Mouse (Mus musculus) regulatory T cell (primary cell): ENCODE results near the gene March4.

Experiments
- in situ Hi-C: fragments of 300-600 bp; cut with MboI, MseI; formaldehyde crosslinking; loops from one replicate; pipeline ENCODE4 v1.15.1; 2025; ENCODE audit warnings: high pct_unique_total_duplicates

Gene March4

DNA sequence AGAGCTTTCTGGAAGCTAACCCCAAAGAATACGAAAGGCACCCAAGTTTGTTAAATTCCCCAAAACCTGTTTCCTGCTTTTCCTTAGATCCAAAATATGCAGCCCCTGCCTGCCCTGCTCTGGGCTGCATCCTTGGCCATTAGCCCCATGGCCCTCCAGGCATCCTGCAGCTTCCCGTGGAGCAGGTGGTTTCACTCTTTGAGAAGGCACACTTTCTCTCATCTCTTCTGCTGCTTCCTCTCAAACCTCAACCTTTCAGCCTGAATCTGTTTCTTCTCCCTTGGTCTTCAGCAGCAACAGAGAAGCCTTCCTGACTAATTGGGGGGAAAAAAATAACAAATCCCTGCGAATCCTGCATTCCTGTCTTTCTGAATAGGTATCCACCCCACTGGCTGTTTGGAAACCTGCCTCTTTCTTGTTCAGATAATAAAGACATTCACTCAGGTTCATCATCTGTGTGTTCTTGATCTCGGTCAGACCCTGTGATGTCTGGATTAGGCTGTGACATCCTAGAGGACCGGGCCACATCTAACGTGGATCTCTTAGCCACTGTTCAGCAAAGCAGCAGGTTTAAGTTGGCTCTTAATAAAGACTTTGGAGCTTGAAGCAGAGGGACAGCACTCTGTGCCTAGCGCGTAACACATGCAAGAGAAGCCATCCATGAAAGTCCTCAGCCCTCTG is 6.1 kb downstream of the March4 start:
- in situ Hi-C loops: no loop called here

DNA sequence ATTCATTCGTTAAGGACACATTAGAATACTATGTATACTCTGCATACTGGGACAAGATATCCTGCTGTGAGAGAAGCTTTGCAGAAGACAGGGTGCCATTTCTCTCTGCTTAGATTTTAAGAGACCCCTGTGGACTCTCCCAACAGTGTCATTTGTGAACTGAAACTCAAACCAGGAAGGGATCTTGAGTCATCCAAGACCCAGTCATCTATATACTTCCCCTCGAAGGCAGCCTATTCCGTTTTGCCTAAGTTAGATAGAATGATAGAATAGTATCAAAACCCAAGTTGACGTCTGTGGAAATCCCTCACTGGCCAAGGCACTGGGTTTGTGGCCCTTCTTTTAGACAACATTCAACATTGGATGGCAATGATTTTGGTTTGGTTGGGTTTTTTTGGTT is 7.5 kb downstream of the March4 start:
- in situ Hi-C loops: no loop called here

DNA sequence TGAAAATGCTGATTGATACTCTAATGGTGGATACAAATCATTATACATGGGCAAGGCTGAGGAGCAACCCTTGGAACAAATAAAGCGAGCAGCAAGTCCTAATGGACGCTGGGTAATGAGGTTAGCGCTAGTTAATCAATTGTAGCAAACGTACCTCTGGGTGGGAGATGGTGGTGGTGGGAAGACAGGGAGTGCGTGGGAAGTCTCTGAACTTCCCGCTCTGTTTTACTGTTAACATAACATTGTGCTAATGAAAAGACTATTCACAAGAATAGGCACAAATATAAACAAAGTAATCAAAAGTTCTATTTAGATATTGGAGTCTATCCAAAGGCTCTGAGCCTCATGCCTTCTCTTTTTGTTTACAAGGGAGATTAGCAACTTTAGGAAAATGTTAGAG is 13.1 kb downstream of the March4 start:
- in situ Hi-C loops: no loop called here

DNA sequence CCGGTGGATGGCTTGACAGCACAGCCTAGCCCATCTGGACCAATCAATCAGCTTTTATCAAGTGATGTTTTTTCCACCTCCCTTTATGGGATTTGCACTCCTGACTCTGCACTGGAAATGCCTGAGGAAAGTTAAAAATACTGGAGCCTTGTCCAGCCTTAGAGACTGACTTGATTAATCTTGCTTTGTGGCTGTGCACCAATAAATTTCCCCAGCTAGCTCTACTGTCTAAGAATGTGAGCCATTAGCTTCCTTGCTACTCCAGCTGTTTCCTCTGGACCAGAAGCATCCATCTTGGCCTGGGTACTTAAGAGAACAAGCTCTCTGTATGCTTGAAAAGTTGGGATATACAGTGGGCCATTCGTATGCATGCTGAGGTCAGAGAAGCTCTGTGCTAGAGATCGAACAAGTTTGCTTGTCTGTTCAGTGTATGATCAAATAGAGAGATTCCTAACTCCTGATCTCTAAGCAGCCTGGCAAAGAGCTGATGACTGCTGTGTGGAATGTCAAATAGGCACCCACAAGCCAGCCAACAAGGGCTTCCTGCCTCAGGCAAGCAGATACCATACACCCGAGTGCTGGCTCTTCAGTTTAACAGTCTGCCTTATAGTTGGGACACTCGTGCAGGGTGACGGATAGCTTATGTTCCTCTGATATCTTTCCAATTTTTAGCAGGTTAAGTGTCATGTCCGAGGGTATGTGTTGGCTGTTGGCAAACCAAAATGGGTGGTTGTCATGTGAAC is 25.8 kb downstream of the March4 start:
- in situ Hi-C loops: no loop called here

DNA sequence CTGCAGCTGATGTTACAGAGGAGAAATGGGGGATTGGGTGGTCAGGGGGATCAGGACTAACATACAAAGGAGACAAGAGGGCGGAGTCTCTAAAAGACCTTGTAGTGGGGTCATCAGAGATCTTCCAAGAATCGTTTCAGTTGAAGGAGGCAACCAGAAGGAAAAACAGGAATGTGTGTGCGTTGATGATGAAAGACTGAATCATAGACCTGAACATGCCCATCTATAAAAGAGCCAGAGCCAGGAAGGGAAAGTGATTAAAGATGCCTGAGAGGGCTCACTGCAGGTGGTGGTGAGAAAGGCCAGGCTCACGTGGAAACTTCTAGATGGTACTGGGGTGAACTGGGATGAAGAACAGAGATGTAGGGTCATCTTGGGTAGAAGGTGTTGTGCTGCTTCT is 27.2 kb downstream of the March4 start:
- in situ Hi-C loops: no loop called here

DNA sequence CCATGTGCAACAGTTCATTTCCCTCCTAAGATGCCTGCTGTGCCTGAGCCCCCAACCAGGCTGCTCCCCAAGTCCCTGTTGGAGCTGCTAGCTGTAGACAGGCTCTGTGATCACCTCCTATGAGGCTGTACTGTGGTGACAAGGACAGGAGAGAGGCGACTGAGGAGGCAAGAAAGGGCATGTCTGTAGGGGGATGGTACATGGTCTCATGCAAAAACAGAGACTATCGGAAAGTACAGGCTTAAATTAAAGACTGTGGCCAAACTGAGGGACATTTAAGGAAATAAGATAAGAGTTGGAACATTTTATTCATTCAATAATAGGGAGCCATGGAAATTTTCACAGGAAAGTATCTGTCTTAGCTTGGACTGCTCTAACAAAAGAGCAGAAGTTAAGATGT is 29.1 kb downstream of the March4 start:
- in situ Hi-C loops: no loop called here

DNA sequence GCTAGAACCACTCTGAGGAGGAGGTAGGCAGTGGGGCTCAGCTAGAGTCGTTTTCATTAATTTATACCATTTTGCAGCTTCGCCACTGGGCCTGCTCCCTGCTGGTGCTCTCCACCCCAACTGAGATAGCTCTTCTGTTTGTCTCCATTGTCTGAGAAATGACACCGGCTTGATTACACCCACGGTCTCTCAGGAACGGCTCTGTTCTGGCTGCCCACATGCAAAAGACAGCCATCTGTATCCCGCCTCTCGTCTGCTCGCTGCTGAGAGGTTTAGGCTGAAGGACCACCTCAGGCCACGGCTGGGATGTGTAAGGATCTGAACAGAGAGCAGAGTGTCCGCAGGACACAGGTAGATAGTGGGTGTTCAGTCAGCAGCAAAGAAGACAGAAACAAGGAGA is 30.5 kb downstream of the March4 start:
- in situ Hi-C loops: no loop called here

DNA sequence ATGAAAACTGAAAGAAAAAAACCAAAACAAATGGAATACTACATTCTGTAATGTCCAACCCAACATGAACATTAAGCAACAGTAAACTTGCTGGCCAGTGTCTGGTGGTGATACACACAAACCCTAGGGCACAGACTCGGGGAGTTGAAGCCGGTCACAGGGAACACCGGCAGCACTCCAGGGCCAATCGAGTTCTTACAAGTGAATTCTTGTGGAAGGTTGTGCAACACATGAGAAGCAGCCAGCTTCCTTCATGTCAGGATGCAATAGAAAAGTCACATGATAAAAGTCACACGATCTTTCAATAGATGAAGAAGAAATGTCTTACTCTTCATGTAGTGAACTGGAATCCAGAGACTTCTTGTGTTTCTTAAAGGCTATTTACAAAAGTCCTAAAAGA is 39.1 kb downstream of the March4 start:
- in situ Hi-C loops: no loop called here

DNA sequence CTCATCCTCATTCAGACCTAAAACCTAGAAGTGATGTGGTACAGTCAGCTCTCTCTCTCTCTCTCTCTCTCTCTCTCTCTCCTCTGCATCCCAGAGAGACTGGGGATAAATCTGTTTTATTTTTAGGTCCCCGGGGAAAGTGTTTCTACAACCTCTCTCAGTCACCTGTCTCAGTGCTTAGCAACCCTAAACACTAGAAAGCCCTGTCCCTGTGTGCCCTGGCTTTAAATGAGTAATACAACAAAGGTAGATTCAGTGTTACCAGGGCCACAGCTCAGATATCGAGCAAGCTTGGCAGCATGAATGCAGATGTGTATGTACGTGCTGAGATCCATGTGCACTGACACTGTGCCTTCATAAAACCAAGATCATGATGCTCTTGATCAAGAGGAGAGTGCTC is 43.3 kb downstream of the March4 start:
- in situ Hi-C loops: no loop called here

DNA sequence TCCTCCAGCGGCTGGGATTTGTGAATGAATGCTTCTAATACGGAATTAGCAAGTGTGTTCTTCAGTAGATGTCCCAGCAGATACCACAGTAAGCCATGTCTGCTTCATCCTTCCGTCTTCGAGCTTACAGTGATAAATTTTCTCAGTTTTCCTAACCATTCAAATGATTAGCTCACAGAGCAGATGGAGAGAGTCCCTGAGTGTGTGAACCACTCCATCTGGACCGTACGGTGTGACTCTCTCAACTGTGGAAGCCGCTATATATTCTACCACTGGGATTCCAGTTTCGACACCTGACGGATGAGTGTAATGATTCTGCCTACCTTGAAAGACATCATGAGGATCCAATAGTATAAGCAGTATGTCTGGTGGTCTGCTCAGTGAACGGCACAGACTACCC is 44.1 kb downstream of the March4 start:
- in situ Hi-C loops: no loop called here

DNA sequence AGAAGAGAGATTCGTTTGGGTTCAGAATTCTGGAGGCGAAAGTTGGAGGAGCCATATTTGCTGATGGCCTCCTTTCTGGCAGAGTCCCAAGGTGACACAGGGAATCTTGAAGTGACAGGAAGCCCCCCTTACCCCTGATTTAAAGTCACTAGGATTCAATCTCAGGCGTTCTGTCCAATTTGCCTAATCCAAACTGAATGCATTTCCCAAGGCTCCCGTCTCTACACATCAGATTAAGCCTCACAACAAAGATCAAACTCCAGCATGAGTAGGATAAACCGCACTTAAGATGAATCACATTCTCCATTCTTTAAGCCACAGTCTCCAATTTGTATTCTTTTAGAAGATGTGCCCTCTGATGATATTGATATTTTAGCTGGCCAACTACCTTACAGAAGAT is 45.4 kb downstream of the March4 start:
- in situ Hi-C loops: no loop called here

DNA sequence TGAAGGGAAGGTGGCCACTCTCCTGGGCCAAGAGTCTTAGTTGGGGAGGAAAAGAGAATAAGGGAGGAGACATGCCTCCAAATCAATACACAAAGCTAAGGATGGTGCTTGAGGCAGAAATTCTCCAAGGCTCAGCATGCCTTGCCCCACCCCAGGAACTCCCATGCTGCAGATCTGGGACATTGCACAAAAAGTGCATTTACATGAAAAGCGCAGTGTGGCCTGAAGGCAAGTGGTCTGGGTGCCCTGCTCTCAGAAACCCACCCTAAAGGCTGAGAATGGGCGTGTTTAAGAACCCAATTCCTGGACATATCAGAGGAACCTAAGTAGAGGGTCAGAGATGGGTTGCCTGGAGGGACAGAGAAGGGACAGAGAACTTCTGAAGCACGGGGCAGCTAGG is 45.9 kb downstream of the March4 start:
- in situ Hi-C loops: no loop called here

DNA sequence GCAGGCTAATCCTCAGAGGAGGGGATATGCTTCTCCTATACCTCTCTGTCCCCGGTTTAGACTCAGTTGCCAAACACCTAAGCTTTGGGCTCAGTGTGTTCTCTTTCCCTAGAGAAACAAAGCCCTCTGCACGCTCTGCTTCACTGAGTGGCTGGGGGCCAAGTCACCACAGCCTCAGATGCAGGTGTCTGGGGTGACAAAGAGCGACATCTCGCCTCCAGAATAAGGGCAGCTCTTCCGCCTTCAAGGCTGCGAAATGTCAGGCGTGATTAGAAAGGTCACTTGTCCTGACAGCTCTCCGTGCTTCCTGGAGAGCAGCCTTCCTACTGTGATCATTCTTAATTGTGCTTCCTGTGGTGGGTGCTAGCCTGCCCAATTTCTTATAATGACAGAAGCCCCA is 46.5 kb downstream of the March4 start:
- in situ Hi-C loops: no loop called here

DNA sequence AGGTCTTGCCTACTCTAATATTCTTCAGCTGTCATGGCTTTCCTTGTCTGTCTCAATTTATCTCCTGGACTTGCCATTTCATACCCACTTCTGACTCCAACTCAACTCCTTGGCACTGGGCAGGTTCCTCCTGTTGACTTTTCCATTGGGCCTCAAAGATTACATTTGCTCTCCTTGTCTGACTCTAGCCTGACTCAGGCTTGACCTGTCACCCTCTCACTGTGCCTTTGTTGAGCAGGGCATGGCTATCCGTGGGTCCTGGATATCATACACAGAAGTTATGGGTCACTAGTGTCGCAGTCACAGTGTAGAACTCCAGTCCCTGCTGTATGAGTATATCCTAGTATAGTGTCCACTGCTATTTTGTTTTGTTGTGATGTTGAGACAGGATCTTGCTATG is 60.1 kb downstream of the March4 start:
- in situ Hi-C loops: no loop called here

DNA sequence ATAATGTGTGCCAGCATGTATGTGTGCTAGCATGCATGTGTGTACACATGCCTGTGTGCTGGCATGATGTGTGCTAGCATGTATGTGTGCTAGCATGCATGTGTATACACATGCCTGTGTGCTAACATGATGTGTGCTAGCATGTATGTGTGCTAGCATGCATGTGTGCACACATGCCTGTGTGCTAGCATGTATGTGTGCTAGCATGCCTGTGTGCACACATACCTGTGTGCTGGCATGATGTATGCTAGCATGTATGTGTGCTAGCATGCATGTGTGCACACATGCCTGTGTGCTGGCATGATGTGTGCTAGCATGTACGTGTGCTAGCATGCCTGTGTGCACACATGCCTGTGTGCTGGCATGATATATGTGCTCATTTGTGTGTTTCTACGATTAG is 67.7 kb downstream of the March4 start:
- in situ Hi-C loops: no loop called here

DNA sequence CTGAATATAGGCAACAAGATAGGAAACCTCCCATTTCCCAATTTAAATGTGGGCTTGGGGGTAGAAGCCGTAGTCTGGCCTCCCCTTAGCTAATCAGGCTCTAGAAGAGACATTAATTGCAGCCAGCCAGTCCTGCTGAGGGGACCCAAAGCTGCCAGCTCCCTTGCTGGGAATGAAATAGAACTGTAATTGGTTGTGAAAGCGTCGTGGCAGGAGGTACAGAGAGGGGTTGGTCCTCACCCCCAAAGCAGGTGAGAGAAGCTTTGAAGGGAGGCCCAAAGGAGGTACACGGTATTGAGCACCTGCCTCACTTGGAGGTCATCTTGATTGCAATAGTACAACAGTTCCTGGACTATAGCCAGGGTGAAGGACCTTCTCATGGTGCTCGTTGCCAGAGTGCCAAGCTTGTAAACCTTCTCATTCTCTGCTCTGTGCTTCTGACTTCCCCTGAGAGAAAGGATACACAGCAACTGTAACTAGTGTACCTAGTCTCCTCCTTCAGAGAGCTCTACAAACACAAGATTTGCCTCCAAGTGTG is 68.2 kb downstream of the March4 start:
- in situ Hi-C loops: no loop called here

DNA sequence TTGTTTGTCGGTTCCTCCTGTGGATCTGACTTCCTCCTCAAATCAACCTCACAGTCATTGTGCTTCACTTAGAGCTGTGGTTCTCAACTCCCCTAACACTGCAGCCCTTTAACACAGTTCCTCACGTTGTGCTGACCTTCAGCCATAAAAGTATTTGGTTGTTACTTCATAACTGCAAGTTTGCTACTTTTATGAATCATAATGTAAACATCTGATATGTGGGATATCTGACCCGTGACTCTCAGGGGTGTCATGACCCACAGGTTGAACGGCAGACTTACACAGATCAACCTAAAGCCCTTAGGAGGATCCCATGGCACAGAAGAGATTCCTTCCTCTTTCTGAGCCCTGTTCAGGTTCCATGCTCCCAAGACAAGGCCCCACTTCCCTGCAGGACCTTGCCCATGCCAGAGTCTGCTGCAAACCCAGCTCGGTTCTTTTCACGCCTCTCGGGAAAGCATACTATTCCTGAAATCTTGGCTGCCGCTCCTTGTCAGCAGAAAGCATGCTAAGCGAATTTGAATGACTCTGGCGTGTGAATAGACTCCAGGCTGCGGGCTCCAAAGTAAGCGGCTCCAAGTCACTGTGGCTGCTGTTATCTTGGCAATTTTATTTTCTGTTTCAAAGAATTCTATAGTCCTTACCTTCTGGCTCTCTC is 71.7 kb downstream of the March4 start:
- in situ Hi-C loops: no loop called here

DNA sequence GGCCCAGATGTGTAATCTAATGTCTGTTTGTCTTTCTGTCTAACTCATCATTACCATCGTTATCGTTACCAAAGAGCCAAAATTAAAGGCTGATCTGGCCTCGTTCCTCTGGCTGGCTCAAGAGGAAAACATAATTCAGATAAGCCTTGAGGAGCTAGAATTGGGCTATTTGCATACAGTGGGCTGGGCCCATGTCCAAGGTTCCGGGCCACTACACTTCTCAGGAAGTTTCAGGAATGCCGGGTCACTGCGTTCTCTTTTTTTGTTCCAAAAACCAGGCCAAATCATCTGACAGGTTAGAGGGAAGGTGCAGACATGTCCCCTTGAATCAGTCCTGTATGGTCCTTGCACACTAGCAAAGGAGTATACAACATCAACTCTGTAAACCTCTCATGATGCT is 74.2 kb downstream of the March4 start:
- in situ Hi-C loops: no loop called here

DNA sequence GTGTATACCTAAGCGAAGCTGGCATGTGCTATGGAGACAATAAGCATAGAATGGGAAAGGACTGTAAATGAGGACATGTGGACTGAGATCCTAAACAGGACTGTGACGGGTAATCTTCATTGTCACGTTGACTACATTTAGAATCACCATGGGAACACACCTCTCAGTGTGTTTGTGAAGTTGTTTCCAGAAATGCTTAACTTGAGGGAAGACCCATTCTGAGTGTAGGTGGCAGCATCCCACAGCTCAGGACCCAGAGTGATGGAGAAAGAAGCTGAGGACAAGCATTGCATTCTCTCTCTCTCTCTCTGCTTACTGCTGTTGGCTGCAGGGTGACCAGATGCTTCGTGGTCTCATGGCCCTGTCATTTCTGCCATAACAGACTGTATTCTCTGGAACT is 79.1 kb downstream of the March4 start:
- in situ Hi-C loops: no loop called here

DNA sequence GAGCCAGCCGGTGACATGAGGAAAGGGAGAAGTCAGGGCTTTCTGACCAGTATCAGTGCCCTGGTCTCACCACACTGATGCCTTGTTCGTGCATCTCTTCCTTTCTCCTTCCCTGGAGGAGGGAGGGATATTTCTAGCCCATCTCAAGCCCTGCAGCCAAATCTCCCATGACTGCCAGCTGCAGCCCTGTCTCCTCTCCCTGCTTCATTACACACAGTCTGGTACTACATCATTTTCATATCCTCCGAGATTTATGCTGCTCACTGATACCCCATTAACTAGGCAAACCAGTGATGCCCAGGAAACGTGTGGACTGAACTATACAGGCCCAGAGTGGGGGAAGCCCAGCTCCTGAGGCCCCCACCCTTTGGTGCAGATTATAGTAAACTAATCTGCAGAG is 80.8 kb downstream of the March4 start:
- in situ Hi-C loops: no loop called here

DNA sequence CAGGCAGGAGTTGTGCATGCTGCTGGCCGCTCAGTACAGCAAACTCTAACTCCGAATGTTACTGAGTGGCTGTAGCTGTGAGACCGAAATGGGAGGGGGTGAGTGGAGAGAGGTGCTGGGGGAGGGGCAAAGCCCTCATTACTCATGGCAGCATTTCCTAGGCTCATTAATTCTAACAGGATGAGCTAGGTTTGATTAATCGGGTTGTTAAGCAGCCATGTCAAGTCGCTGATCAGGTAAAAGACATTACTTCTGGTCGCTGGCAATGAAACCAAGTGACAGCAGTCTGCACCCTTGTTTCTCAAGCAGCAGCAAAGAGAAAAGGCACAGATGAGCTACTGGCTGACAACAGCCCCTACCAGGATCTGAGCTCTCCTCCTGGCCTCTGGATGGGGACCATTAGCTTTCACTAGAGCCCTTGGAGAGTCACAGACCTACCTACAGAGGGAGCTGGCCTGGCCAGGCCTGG is 82.0 kb downstream of the March4 start:
- in situ Hi-C loops: no loop called here

DNA sequence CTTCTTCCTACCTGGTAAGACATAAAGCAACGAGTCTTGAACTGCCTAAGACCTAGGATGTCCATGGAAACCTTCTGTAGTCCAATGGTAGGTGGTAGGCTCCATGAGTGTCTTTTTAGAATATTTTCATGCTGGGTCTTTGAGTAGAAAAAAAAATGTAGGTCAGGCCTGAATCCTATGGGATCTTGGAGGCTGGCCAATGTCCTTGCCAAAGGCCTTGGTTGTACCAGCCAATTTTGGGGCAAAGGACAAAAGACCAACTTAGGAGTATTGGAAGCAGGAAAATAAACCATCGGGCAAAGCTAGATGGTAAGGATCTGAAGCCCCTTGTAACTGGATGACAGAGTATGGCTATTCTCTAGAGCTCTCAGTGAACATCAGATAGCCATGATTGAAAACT is 83.9 kb downstream of the March4 start:
- in situ Hi-C loops: no loop called here

DNA sequence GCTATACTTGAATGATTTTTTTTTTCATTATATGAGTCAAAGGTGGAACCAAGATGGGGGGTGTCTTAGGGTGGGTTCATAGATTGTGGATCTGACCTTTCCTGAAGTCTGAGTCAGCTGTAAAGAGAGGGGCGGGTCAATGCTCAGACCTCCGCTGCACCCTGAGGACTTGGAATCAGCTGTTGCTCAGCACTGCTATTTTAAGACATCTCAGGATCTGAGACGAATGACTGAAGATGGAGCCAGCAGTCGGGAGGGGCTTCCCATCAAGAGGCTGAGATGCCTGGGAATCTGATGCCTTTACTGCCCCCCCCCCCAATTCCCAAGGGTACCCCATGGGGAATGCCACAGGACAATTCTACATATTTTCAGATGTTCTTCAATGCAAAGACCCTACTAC is 85.9 kb downstream of the March4 start:
- in situ Hi-C loops: no loop called here
